Mouse (Mus musculus): ENCODE results near the gene Prx.

DNA sequence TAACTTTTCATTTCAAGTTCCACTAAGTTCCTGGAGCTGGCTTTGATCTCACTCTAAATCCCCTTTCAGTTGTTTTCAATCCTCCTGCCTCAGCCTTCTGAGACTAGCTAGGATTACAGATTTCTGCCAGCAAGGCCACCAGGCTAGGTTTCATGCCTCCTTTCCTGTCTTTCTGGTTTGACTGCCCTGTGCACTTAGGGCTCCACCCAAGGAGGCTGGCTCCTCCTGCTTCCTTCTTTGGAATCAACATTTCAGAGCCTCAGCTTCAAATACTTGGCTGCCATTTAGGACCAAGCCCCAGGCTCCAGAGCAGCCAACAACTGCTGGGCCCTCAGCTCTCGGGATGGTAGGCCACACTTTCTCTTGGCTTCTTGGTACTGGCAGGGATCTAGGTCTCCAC is 21.5 kb downstream of the Prx start:
- TF ChIP-seq CTCF (IDR thresholded peaks at IDR 0.05; ENCODE audit: borderline replicate concordance, control insufficient read depth, extremely low read depth, insufficient read depth, low read length, poor library complexity) = no peak
- TF ChIP-seq POLR2A (IDR thresholded peaks at IDR 0.05; ENCODE audit: control insufficient read depth, extremely low read depth, insufficient read depth, low read length, poor library complexity) = no peak

Measured in thymus, adult 2 months (tissue).